Mouse (Mus musculus): ENCODE measurements around the gene Tubb5.

- TF ChIP-seq CTCF (conservative IDR thresholded peaks at IDR 0.05; ENCODE audit: low read length) (peak; percentile 12; the same call in 1 of the 2 replicates), NANOG (IDR thresholded peaks at IDR 0.05; ENCODE audit: borderline replicate concordance, low read length) (no peak)
Observed at GRCm38 (mm10) chr17:35848112-35848511, 10.0 kb upstream of the Tubb5 start.
